In genomic region chr17:3288341-3288740, GRCm38 (mm10) we compare ENCODE assay signal across 7 mouse cellular contexts. TPM values are rescaled to one million over a fixed set of nuclear protein-coding genes. Genes with fewer than 3 reads are reported as not detected.
DNase-seq lines count a peak whose midpoint lies in the region; ATAC-seq and TF ChIP-seq lines count a peak whose summit lies in the region.

No protein-coding gene starts in this region.

- no peak overlapping the region for H3K4me3 ChIP-seq in CH12.LX (replicated peaks in 1 of 3; ENCODE audit: low read depth in 2 of 3, low read length in 2 of 3, poor library complexity in 1 of 3)
- no peak overlapping the region for H3K4me3 ChIP-seq in liver, embryonic 13.5 days (replicated peaks)

- peak; percentile 48 to 70; a peak in 3 of 4 replicates for TF ChIP-seq CTCF in CH12.LX (conservative IDR thresholded peaks at IDR 0.05 in 1 of 2, IDR thresholded peaks at IDR 0.05 in 1 of 2; ENCODE audit: low read depth in 2 of 2, low read length in 2 of 2)
- peak; percentile 72 for TF ChIP-seq CTCF in brain, embryonic 14.5 days (IDR thresholded peaks at IDR 0.05; ENCODE audit: borderline replicate concordance, extremely low read depth, insufficient read depth, insufficient read length)

- ATAC-seq in liver, embryonic 13.5 days (ENCODE audit: low read depth): peak; percentile 36; the same call in 1 of the 2 replicates

- peaks cover 0 to 14% of the 10 kb centered on the region in 2 experiments for H3K36me3 ChIP-seq in CH12.LX (replicated peaks in 1 of 2; ENCODE audit: control insufficient read depth in 1 of 2, insufficient read depth in 1 of 2, low read length in 1 of 2)
- H3K36me3 ChIP-seq in liver, embryonic 13.5 days: no peaks in the 10 kb centered on the region

- no peaks in the 10 kb centered on the region for H3K9me3 ChIP-seq in CH12.LX (replicated peaks; ENCODE audit: low read length)
- no peaks in the 10 kb centered on the region for H3K9me3 ChIP-seq in liver, embryonic 13.5 days (replicated peaks)

- no peaks in the 10 kb centered on the region for H3K4me1 ChIP-seq in CH12.LX (ENCODE audit: control insufficient read depth in 1 of 2, insufficient read depth in 2 of 2)
- no peaks in the 10 kb centered on the region for H3K4me1 ChIP-seq in liver, embryonic 13.5 days (replicated peaks)

- peak; percentile 60 for TF ChIP-seq RAD21 in CH12.LX (IDR thresholded peaks at IDR 0.05; ENCODE audit: low read depth, low read length)

- H3K27ac ChIP-seq in CH12.LX (ENCODE audit: insufficient read depth, low read depth): no peak overlapping the region
- H3K27ac ChIP-seq in liver, embryonic 13.5 days: no peak overlapping the region

- no peak overlapping the region for H3K4me2 ChIP-seq in CH12.LX (ENCODE audit: insufficient read depth, low read depth, poor library complexity, severe bottlenecking)
- H3K4me2 ChIP-seq in liver, embryonic 13.5 days: no peak overlapping the region

- H3K79me2 ChIP-seq in CH12.LX (replicated peaks; ENCODE audit: control insufficient read depth, extremely low read depth, insufficient read depth, poor library complexity, severe bottlenecking): no peaks in the 10 kb centered on the region

- no peak for TF ChIP-seq POLR2A in CH12.LX (IDR thresholded peaks at IDR 0.05; ENCODE audit: low read depth, low read length)
- no peak for TF ChIP-seq POLR2A in brain, embryonic 14.5 days (IDR thresholded peaks at IDR 0.05; ENCODE audit: borderline replicate concordance, extremely low read depth, insufficient read depth, insufficient read length, poor library complexity, severe bottlenecking)

- 18% methylated on average over 6 of the region's 6 CpGs for WGBS in liver, embryonic 13.5 days (ENCODE audit: insufficient replicate concordance)

- H3K9ac ChIP-seq in CH12.LX (ENCODE audit: insufficient read depth, low read depth): no peak overlapping the region
- no peak overlapping the region for H3K9ac ChIP-seq in liver, embryonic 13.5 days

- TF ChIP-seq EP300 in CH12.LX (IDR thresholded peaks at IDR 0.05; ENCODE audit: low read length): no peak

- in situ Hi-C loops in CH12.LX (cut with MboI; ENCODE audit: low pct_ligation_motif_present, low pct_unique_long_range_greater_than_20kb, low sequenced_read_pairs): no loop called here

- H3K27me3 ChIP-seq in CH12.LX (replicated peaks): no peaks in the 10 kb centered on the region
- H3K27me3 ChIP-seq in liver, embryonic 13.5 days: no peaks in the 10 kb centered on the region

- dilution Hi-C loops in CH12.LX (cut with MboI; ENCODE audit: extremely low pct_ligation_motif_present, extremely low pct_unique_long_range_greater_than_20kb, low sequenced_read_pairs): no loop called here

- DNase-seq in 3T3-L1 (ENCODE audit: low read depth, low spot score) (peak; percentile 89), CH12.LX (ENCODE audit: extremely low read depth) (peak; percentile 69)
- DNase-seq in brain, embryonic 14.5 days (ENCODE audit: low read depth): peak; percentile 72
- peak; percentile 54 to 55 for DNase-seq in frontal cortex, postnatal 14 days (ENCODE audit: low spot score in 2 of 2)
- peak; percentile 79 for DNase-seq in kidney, postnatal 10 days
- DNase-seq in liver, embryonic 13.5 days: peak; percentile 23
- DNase-seq in right cerebral cortex, adult 2 months (ENCODE audit: low spot score in 2 of 2): peak; percentile 77 to 78

TF ChIP-seq in CH12.LX, 34 proteins besides CTCF, POLR2A, EP300 and RAD21:
- TF ChIP-seq SMC3 (IDR thresholded peaks at IDR 0.05; ENCODE audit: low read depth, low read length): peak; percentile 75
- TF ChIP-seq UBTF (IDR thresholded peaks at IDR 0.05; ENCODE audit: low read depth, low read length): no peak

RNA-seq across cellular contexts. Expression of gene Tiam2, which starts 38.0 kb away (rescaled TPM):
- total RNA-seq in CH12.LX (2012; rRNA removed) (9.1 and 9.5 TPM in 2 replicates), CH12.LX (2014; rRNA removed) (5.9 and 6.4 TPM in 2 replicates)
- 9.4 and 10.2 TPM in 2 replicates for polyA plus RNA-seq in CH12.LX (2012; ENCODE audit: insufficient read length, low read depth)
- polyA plus RNA-seq in brain, embryonic 14.5 days (2012; rRNA removed): 17.5 and 48.1 TPM in 2 replicates
- 0.59 and 0.90 TPM in 2 replicates for polyA plus RNA-seq in liver, embryonic 13.5 days (2015; fragmentation: Nextera tagmentation; extraction: Ambion mirVana)

Comparison
In these comparisons a context has a peak if more than half of its experiments do, and no peak if none do; other contexts are left out.
1. DNase-seq: peak in every context shown above with its lines; median percentile 89 in 3T3-L1; 79 in kidney, postnatal 10 days; 78 in right cerebral cortex, adult 2 months; 72 in brain, embryonic 14.5 days; 69 in CH12.LX; 54 in frontal cortex, postnatal 14 days; 23 in liver, embryonic 13.5 days.